Mouse (Mus musculus) E14TG2a.4 (cell line): Measurements from ENCODE around the gene Gli2.

ENCODE experiments used
- H3K27me3 ChIP-seq: 2 replicates; pipeline ENCODE4 v1.6.1; 2014; ENCODE audit warnings: low read length, control low read depth; ENCODE audit not compliant: insufficient read depth
- H3K36me3 ChIP-seq: 2 replicates; pipeline ENCODE4 v1.6.1; 2014; ENCODE audit warnings: low read length, control low read depth; ENCODE audit not compliant: insufficient read depth
- H3K4me1 ChIP-seq: replicated peaks from 2 replicates; pipeline ENCODE4 v1.6.1; 2014; ENCODE audit warnings: low read depth, low read length, control low read depth
- H3K4me3 ChIP-seq: replicated peaks from 2 replicates; pipeline ENCODE4 v1.5.1; 2014; ENCODE audit warnings: mild to moderate bottlenecking, low read length
- H3K9me3 ChIP-seq: 2 replicates; pipeline ENCODE4 v1.6.1; 2014; ENCODE audit warnings: low read length, control low read depth
- CTCF ChIP-seq: conservative IDR thresholded peaks from 2 replicates; pipeline ENCODE4 v1.5.1; 2014; ENCODE audit warnings: low read length
- NANOG ChIP-seq: IDR thresholded peaks from 2 replicates; pipeline ENCODE4 v1.6.1; 2014; ENCODE audit warnings: borderline replicate concordance, low read length, mixed read lengths
- POU5F1 ChIP-seq: IDR thresholded peaks from 2 replicates; pipeline ENCODE4 v1.6.1; 2014; ENCODE audit warnings: low read length, borderline replicate concordance

Gli2 gene

GRCm38 (mm10) chr1:119053402-119053841 is at the start of gene Gli2:
TSS of gene Gli2 (minus strand) at chr1:119053619.
- no peak for TF ChIP-seq NANOG
- TF ChIP-seq POU5F1, result no peak
- no peak; the same call in 1 of the 2 replicates for TF ChIP-seq CTCF
- Histone ChIP-seq H3K27me3 (no peaks in the 10 kb centered on the region), H3K9me3 (peaks cover 7% of the 10 kb centered on the region), H3K36me3 (peaks cover 11% of the 10 kb centered on the region; the same call in 1 of the 2 replicates), H3K4me1 (peaks cover 62% of the 10 kb centered on the region), H3K4me3 (peak within 1 kb of the TSS; percentile 88)

- H3K4me1 ChIP-seq, result peaks cover 15% of the 10 kb centered on the region; the same call in 1 of the 2 replicates
- H3K9me3 ChIP-seq, result no peaks in the 10 kb centered on the region
- H3K36me3 ChIP-seq, result peaks cover 23% of the 10 kb centered on the region
- no peak overlapping the region for H3K4me3 ChIP-seq
- TF ChIP-seq NANOG (no peak), POU5F1 (no peak), CTCF (no peak)
- no peaks in the 10 kb centered on the region for H3K27me3 ChIP-seq
Measured at GRCm38 (mm10) chr1:119097921-119098521, 44.6 kb upstream of the Gli2 start.

GRCm38 (mm10) chr1:119093739-119094138 is 40.3 kb upstream of the Gli2 start:
- no peak for TF ChIP-seq POU5F1
- peak; percentile 95 for TF ChIP-seq CTCF
- Histone ChIP-seq H3K9me3 (peaks cover 17% of the 10 kb centered on the region), H3K36me3 (peaks cover 36% of the 10 kb centered on the region), H3K27me3 (no peaks in the 10 kb centered on the region), H3K4me1 (peaks cover 15% of the 10 kb centered on the region; the same call in 1 of the 2 replicates), H3K4me3 (no peak overlapping the region)

- Histone ChIP-seq H3K4me3 (no peak overlapping the region), H3K9me3 (peaks cover 32% of the 10 kb centered on the region), H3K36me3 (peaks cover 47% of the 10 kb centered on the region), H3K27me3 (no peaks in the 10 kb centered on the region), H3K4me1 (peaks cover 13% of the 10 kb centered on the region)
- TF ChIP-seq POU5F1 (no peak), CTCF (no peak), NANOG (no peak)
Measured at GRCm38 (mm10) chr1:119089887-119090620, 36.6 kb upstream of the Gli2 start.

GRCm38 (mm10) chr1:119087539-119087938 is 34.1 kb upstream of the Gli2 start:
- TF ChIP-seq NANOG (no peak), CTCF (peak; percentile 96), POU5F1 (no peak)
- H3K9me3 ChIP-seq, result peaks cover 32% of the 10 kb centered on the region
- H3K4me1 ChIP-seq, result peaks cover 37% of the 10 kb centered on the region
- H3K4me3 ChIP-seq, result no peak overlapping the region
- peaks cover 38% of the 10 kb centered on the region for H3K36me3 ChIP-seq
- H3K27me3 ChIP-seq, result no peaks in the 10 kb centered on the region

- Histone ChIP-seq H3K4me3 (no peak overlapping the region), H3K4me1 (peaks cover 54% of the 10 kb centered on the region), H3K9me3 (peaks cover 32% of the 10 kb centered on the region), H3K27me3 (no peaks in the 10 kb centered on the region), H3K36me3 (peaks cover 37% of the 10 kb centered on the region)
- no peak for TF ChIP-seq NANOG
- TF ChIP-seq CTCF, result no peak
- TF ChIP-seq POU5F1, result no peak
Measured at GRCm38 (mm10) chr1:119085771-119086170, 32.4 kb upstream of the Gli2 start.

- Histone ChIP-seq H3K27me3 (no peaks in the 10 kb centered on the region), H3K4me1 (peaks cover 77% of the 10 kb centered on the region), H3K9me3 (peaks cover 13% of the 10 kb centered on the region), H3K4me3 (peak overlapping the region; percentile 46; the same call in 1 of the 2 replicates), H3K36me3 (peaks cover 22% of the 10 kb centered on the region)
- TF ChIP-seq POU5F1 (no peak), CTCF (peak; percentile 46)
Measured at GRCm38 (mm10) chr1:119083468-119083921, 30.1 kb upstream of the Gli2 start.

GRCm38 (mm10) chr1:119082231-119082991 is 29.0 kb upstream of the Gli2 start:
- Histone ChIP-seq H3K9me3 (peaks cover 2% of the 10 kb centered on the region; the same call in 1 of the 2 replicates), H3K36me3 (peaks cover 17% of the 10 kb centered on the region; the same call in 1 of the 2 replicates), H3K4me1 (peaks cover 88% of the 10 kb centered on the region), H3K4me3 (peak overlapping the region; percentile 32; the same call in 1 of the 2 replicates), H3K27me3 (no peaks in the 10 kb centered on the region)
- TF ChIP-seq CTCF (peak; percentile 76), NANOG (no peak)
